Mouse (Mus musculus) heart, postnatal 4 days (tissue): ENCODE results near the gene St6galnac5. TPM values are rescaled to one million over a fixed set of nuclear protein-coding genes. Genes with fewer than 3 reads are reported as not detected.
"Not testable (repeated sequence)": the region's sequence is repeated elsewhere in the genome, so short reads cannot be mapped to it uniquely, and the experiment has no call there.

Experiments used
- DNase-seq: peaks from one replicate; pipeline ENCODE4 v3.0.0; 2021
- total RNA-seq, 2 experiments: library from RNA; stranded (reverse); gene quantifications; 2 replicates each; pipeline ENCODE4 v1.2.3; 2021

Gene St6galnac5
- total RNA-seq, 2 experiments from 2014 or later = 0.05 TPM; not detected in 1

DNA sequence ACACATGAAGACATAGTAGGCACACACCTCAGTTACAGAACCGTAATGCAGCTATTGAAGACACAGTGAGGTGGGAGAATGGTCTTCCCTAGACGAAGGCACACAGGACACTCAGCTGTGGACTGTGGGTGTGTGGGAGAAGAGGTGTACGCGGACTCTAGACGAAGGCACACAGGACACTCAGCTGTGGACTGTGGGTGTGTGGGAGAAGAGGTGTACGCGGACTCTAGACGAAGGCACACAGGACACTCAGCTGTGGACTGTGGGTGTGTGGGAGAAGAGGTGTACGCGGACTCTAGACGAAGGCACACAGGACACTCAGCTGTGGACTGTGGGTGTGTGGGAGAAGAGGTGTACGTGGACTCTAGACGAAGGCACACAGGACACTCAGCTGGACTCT is 197.7 kb downstream of the St6galnac5 start:
- DNase-seq = not testable (repeated sequence)

- DNase-seq = peak; percentile 84
These were observed 198.3 kb downstream of the St6galnac5 start for GRCm38 (mm10) chr3:152783792-152784191.

DNA sequence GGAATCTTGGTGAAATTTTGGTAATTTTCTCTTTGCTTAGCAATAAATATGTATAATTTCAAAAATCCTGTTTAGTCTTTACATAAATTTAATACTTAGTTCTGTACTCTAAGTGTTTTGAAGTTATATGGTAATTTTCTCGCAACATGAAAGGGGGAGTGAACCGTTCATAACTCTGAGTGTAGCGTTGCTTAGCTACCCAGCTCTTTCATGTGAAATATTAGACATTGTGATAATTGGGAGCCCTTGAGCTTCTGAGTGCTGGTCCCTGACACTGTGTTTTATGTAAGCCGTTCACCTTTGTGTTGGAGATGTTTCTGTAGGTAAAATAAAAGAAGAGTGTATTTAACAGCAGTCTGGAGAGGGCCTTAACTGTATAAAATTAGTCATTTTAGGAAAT is 202.2 kb downstream of the St6galnac5 start:
- no peak for DNase-seq

GRCm38 (mm10) chr3:152776872-152777540 is 205.0 kb downstream of the St6galnac5 start:
- DNase-seq = no peak

GRCm38 (mm10) chr3:152776363-152776762 is 205.7 kb downstream of the St6galnac5 start:
- DNase-seq = no peak

DNA sequence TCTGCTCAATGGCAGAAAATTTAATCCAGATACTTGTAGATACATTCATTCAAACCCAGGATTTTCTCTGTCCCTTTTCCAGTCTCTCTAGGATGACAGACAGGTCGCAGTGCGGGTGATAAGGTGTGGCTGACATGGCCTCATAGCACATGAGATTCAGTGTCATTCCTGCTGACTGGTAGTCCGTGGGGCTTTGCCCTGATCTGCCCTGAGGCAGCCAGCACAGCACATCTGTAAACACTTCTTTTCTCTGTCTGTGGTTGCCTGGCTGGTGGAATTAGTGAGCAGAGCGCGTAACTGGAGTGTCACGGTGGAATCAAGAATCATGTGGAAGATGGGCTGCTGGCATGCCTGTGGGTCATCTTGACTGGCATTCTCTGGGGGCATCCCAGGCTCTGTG is 212.0 kb downstream of the St6galnac5 start:
- no peak for DNase-seq

DNA sequence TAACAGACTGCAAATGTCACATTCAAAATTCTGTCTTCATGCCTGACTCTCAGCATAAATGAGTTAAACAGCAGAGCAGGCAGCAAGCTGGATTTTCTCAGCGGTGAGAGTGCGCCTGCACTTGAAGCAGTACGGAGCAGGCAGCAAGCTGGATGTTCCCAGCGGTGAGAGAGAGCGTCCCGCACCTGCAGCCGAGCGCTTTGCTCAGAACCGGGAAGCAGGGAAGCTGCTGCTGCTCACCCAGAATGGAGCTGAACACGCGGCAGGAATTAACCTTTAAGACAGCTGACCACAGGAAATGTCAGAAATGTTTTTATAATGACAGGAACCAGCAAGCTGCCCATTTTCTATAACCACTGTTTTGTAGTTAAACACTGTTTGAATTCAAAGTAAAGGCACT is 214.6 kb downstream of the St6galnac5 start:
- no peak for DNase-seq
